Mouse (Mus musculus) limb, embryonic 14.5 days (tissue): Measurements from ENCODE around the gene Rpl26. TPM values are rescaled to one million over a fixed set of nuclear protein-coding genes. Genes with fewer than 3 reads are reported as not detected.
A peak's percentile ranks its signal among the peaks of the same experiment; 100 is the strongest.

ENCODE experiments used
- ATAC-seq: fragments of 200-750 bp; cut with Nextera tagmentation; 2 replicates; pipeline ENCODE4 v1.8.0; 2017; ENCODE audit warnings: low read depth, moderate number of reproducible peaks, moderate TSS enrichment; ENCODE audit not compliant: low FRiP score
- DNase-seq: peaks from one replicate; pipeline ENCODE4 v3.0.0-alpha.2; 2015; ENCODE audit warnings: low spot score
- H3K27ac ChIP-seq: fragments of 300-500 bp; sonication (generic); replicated peaks from 2 replicates; pipeline ENCODE4 v1.5.1; 2014; ENCODE audit warnings: low read depth, mild to moderate bottlenecking, low read length, moderate library complexity, mixed read lengths
- H3K27me3 ChIP-seq: fragments of 300-500 bp; sonication (generic); 2 replicates; pipeline ENCODE4 v1.6.1; 2014; ENCODE audit warnings: low read length, mixed read lengths; ENCODE audit not compliant: control insufficient read depth, insufficient read depth
- H3K36me3 ChIP-seq: fragments of 300-500 bp; sonication (generic); 2 replicates; pipeline ENCODE4 v1.6.1; 2014; ENCODE audit warnings: mild to moderate bottlenecking, low read length, moderate library complexity, mixed read lengths; ENCODE audit not compliant: control insufficient read depth, insufficient read depth
- H3K4me1 ChIP-seq: fragments of 300-500 bp; sonication (generic); 2 replicates; pipeline ENCODE4 v1.6.1; 2014; ENCODE audit warnings: antibody characterized with exemption, low read length, mixed read lengths; ENCODE audit not compliant: control insufficient read depth, insufficient read depth
- H3K4me2 ChIP-seq: fragments of 300-500 bp; sonication (generic); replicated peaks from 2 replicates; pipeline ENCODE4 v1.6.1; 2014; ENCODE audit warnings: low read depth, mild to moderate bottlenecking, low read length, moderate library complexity; ENCODE audit not compliant: severe bottlenecking
- H3K4me3 ChIP-seq: fragments of 300-500 bp; sonication (generic); replicated peaks from 2 replicates; pipeline ENCODE4 v1.5.1; 2014; ENCODE audit warnings: low read length
- H3K9ac ChIP-seq: fragments of 300-500 bp; sonication (generic); 2 replicates; pipeline ENCODE4 v1.6.1; 2014; ENCODE audit warnings: mild to moderate bottlenecking, low read depth, low read length, moderate library complexity; ENCODE audit not compliant: severe bottlenecking
- H3K9me3 ChIP-seq: fragments of 300-500 bp; sonication (generic); 2 replicates; pipeline ENCODE4 v1.6.1; 2016; ENCODE audit warnings: low read length; ENCODE audit not compliant: control insufficient read depth
- POLR2A ChIP-seq: fragments of 200-500 bp; IDR thresholded peaks from 2 replicates; pipeline ENCODE4 v1.8.0; 2012; ENCODE audit warnings: inconsistent platforms, mild to moderate bottlenecking, moderate library complexity, borderline replicate concordance; ENCODE audit not compliant: insufficient read depth, insufficient read length; ENCODE audit errors: extremely low read depth
- WGBS: fragments of 180-500 bp; shearing (Covaris S2); extraction: QIAGEN DNeasy Blood & Tissue Kit; methylation state at CpG from one replicate; pipeline ENCODE4 v1.1.7; 2014; 5-methylcytosine and 5-hydroxymethylcytosine counted together
- polyA plus RNA-seq, 2 experiments: library from polyadenylated mRNA; depleted of rRNA in 1 of 2; stranded (reverse) in 1 of 2; unstranded in 1 of 2; fragments of >200 nt; fragmentation: Nextera tagmentation in 1 of 2; extraction: Ambion mirVana in 1 of 2; gene quantifications; 2 replicates each; pipeline versions ENCODE4 v1.2.1 to v1.2.3; 2012 to 2014

Rpl26 gene
- polyA plus RNA-seq, 2 experiments: 1,230 to 3,506 TPM

- H3K9me3 ChIP-seq: no peaks in the 10 kb centered on the region
- no peak overlapping the region for H3K4me3 ChIP-seq
- ATAC-seq (no peak), DNase-seq (no peak)
- no peak for TF ChIP-seq POLR2A
- 53% methylated on average over 4 of the region's 4 CpGs for WGBS
- H3K4me1 ChIP-seq: no peaks in the 10 kb centered on the region
- no peak overlapping the region for H3K4me2 ChIP-seq
- no peak overlapping the region for H3K9ac ChIP-seq
- no peaks in the 10 kb centered on the region for H3K36me3 ChIP-seq
- H3K27ac ChIP-seq: no peak overlapping the region
- no peaks in the 10 kb centered on the region for H3K27me3 ChIP-seq
Observed at GRCm38 (mm10) chr11:68897120-68897519, 4.3 kb upstream of the Rpl26 start.

- Histone ChIP-seq H3K9ac (no peak overlapping the region), H3K4me3 (no peak overlapping the region), H3K4me2 (no peak overlapping the region), H3K36me3 (peaks cover 3% of the 10 kb centered on the region; the same call in 1 of the 2 replicates), H3K27me3 (no peaks in the 10 kb centered on the region), H3K4me1 (peaks cover 3% of the 10 kb centered on the region; the same call in 1 of the 2 replicates), H3K27ac (no peak overlapping the region), H3K9me3 (no peaks in the 10 kb centered on the region)
- ATAC-seq (no peak), DNase-seq (no peak)
- 75% methylated on average over 6 of the region's 6 CpGs for WGBS
- TF ChIP-seq POLR2A: no peak
Observed at GRCm38 (mm10) chr11:68897838-68898237, 3.5 kb upstream of the Rpl26 start.

GRCm38 (mm10) chr11:68898790-68899189 is 2.6 kb upstream of the Rpl26 start:
- H3K4me3 ChIP-seq: no peak overlapping the region
- H3K27me3 ChIP-seq: no peaks in the 10 kb centered on the region
- H3K4me2 ChIP-seq: no peak overlapping the region
- DNase-seq (no peak), ATAC-seq (no peak)
- H3K27ac ChIP-seq: no peak overlapping the region
- H3K36me3 ChIP-seq: peaks cover 13% of the 10 kb centered on the region
- no peaks in the 10 kb centered on the region for H3K9me3 ChIP-seq
- TF ChIP-seq POLR2A: no peak
- peaks cover 4% of the 10 kb centered on the region; the same call in 1 of the 2 replicates for H3K4me1 ChIP-seq
- 89% methylated on average over 6 of the region's 6 CpGs for whole genome bisulfite sequencing
- no peak overlapping the region for H3K9ac ChIP-seq

- no peak overlapping the region for H3K27ac ChIP-seq
- peaks cover 4% of the 10 kb centered on the region; the same call in 1 of the 2 replicates for H3K4me1 ChIP-seq
- H3K27me3 ChIP-seq: no peaks in the 10 kb centered on the region
- H3K4me3 ChIP-seq: no peak overlapping the region
- no peak for ATAC-seq
- DNase-seq: no peak
- H3K4me2 ChIP-seq: no peak overlapping the region
- H3K9ac ChIP-seq: no peak overlapping the region
- H3K36me3 ChIP-seq: peaks cover 23% of the 10 kb centered on the region
- no peaks in the 10 kb centered on the region for H3K9me3 ChIP-seq
- no peak for TF ChIP-seq POLR2A
- WGBS: 83% methylated on average over 8 of the region's 8 CpGs
Observed at GRCm38 (mm10) chr11:68899815-68900214, 1.6 kb upstream of the Rpl26 start.

- ATAC-seq: no peak; the same call in 1 of the 2 replicates
- no peak for TF ChIP-seq POLR2A
- Histone ChIP-seq H3K27me3 (no peaks in the 10 kb centered on the region), H3K4me3 (peak overlapping the region; percentile 73), H3K9me3 (no peaks in the 10 kb centered on the region), H3K27ac (no peak overlapping the region), H3K36me3 (peaks cover 32% of the 10 kb centered on the region), H3K9ac (peak overlapping the region; percentile 93), H3K4me1 (peaks cover 4% of the 10 kb centered on the region; the same call in 1 of the 2 replicates), H3K4me2 (peak overlapping the region; percentile 76)
- WGBS: 27% methylated on average over 31 of the region's 31 CpGs
- DNase-seq: no peak
Observed at GRCm38 (mm10) chr11:68900519-68901350, 648 bp upstream of the Rpl26 start.
